8 mouse cellular contexts compared by ENCODE assay signal in genomic region chr5:32784726-32785125, GRCm38 (mm10). TPM values are rescaled to one million over a fixed set of nuclear protein-coding genes. Genes with fewer than 3 reads are reported as not detected.
DNase-seq lines count a peak whose midpoint lies in the region; ATAC-seq and TF ChIP-seq lines count a peak whose summit lies in the region.

No protein-coding gene starts in this region.

- no peak for TF ChIP-seq CTCF in spleen, adult 2 months (IDR thresholded peaks at IDR 0.05; ENCODE audit: extremely low read depth, insufficient read depth, insufficient read length, insufficient replicate concordance)
- TF ChIP-seq CTCF in stomach, postnatal 0 days (IDR thresholded peaks at IDR 0.05; ENCODE audit: low read depth): no peak

- 20% methylated on average over 5 of the region's 5 CpGs for WGBS in spleen, adult 2 months
- WGBS in limb, embryonic 15.5 days: 23% methylated on average over 5 of the region's 5 CpGs
- WGBS in stomach, postnatal 0 days: 17% methylated on average over 5 of the region's 5 CpGs

- peak overlapping the region; percentile 61 for H3K9ac ChIP-seq in limb, embryonic 15.5 days
- peak overlapping the region; percentile 66 for H3K9ac ChIP-seq in stomach, postnatal 0 days (ENCODE audit: low read length)

- TF ChIP-seq POLR2A in spleen, adult 2 months (IDR thresholded peaks at IDR 0.05; ENCODE audit: low read depth, low read length): no peak

- H3K4me2 ChIP-seq in limb, embryonic 15.5 days: peak overlapping the region; percentile 82
- H3K4me2 ChIP-seq in stomach, postnatal 0 days (replicated peaks; ENCODE audit: low read depth): peak overlapping the region; percentile 83

- no peak for TF ChIP-seq EP300 in stomach, postnatal 0 days (optimal IDR thresholded peaks at IDR 0.05)

- no peak overlapping the region for H3K27ac ChIP-seq in spleen, adult 2 months (ENCODE audit: insufficient read depth, low read length)
- no peak overlapping the region for H3K27ac ChIP-seq in limb, embryonic 15.5 days
- peak overlapping the region; percentile 53 for H3K27ac ChIP-seq in stomach, postnatal 0 days (replicated peaks)

- H3K4me3 ChIP-seq in spleen, adult 2 months (ENCODE audit: extremely low read depth, insufficient read depth, insufficient read length): peak overlapping the region; percentile 95; the same call in 1 of the 2 replicates
- H3K4me3 ChIP-seq in limb, embryonic 15.5 days: peak overlapping the region; percentile 84
- peak overlapping the region; percentile 76 for H3K4me3 ChIP-seq in stomach, postnatal 0 days (ENCODE audit: low read depth, low read length)

- ATAC-seq in limb, embryonic 15.5 days (ENCODE audit: insufficient number of reproducible peaks, low FRiP score, low TSS enrichment, low read depth): no peak
- no peak for ATAC-seq in stomach, postnatal 0 days (ENCODE audit: low FRiP score, low TSS enrichment)

- peaks cover 5% of the 10 kb centered on the region; the same call in 1 of the 2 replicates for H3K4me1 ChIP-seq in spleen, adult 2 months (ENCODE audit: control insufficient read depth, insufficient read depth, insufficient read length)
- H3K4me1 ChIP-seq in limb, embryonic 15.5 days: peaks cover 9% of the 10 kb centered on the region
- no peaks in the 10 kb centered on the region for H3K4me1 ChIP-seq in stomach, postnatal 0 days (replicated peaks; ENCODE audit: control insufficient read depth, insufficient read depth)

- H3K9me3 ChIP-seq in limb, embryonic 15.5 days: no peaks in the 10 kb centered on the region
- H3K9me3 ChIP-seq in stomach, postnatal 0 days (ENCODE audit: control insufficient read depth, low read length): no peaks in the 10 kb centered on the region

- no peaks in the 10 kb centered on the region for H3K27me3 ChIP-seq in spleen, adult 2 months (ENCODE audit: control insufficient read depth, insufficient read depth, low read length)
- no peaks in the 10 kb centered on the region for H3K27me3 ChIP-seq in limb, embryonic 15.5 days
- no peaks in the 10 kb centered on the region for H3K27me3 ChIP-seq in stomach, postnatal 0 days (ENCODE audit: control insufficient read depth, insufficient read depth, low read length)

- peaks cover 1% of the 10 kb centered on the region; the same call in 1 of the 2 replicates for H3K36me3 ChIP-seq in spleen, adult 2 months (ENCODE audit: control insufficient read depth, insufficient read depth, low read length)
- peaks cover 10% of the 10 kb centered on the region for H3K36me3 ChIP-seq in limb, embryonic 15.5 days
- no peaks in the 10 kb centered on the region for H3K36me3 ChIP-seq in stomach, postnatal 0 days (ENCODE audit: control insufficient read depth, insufficient read depth, low read length)

- DNase-seq in cerebellum, adult 8-10 months: peak; percentile 18
- no peak for DNase-seq in cerebellum, adult 11-12 months
- no peak for DNase-seq in spleen, adult 2 months (ENCODE audit: low read depth in 1 of 2, low spot score in 2 of 2)
- no peak for DNase-seq in spleen, adult 12 weeks (ENCODE audit: low spot score)
- DNase-seq in stomach, postnatal 0 days (ENCODE audit: low spot score): no peak
- no peak for DNase-seq in thymus, postnatal 4 days
- no peak for DNase-seq in thymus, postnatal 25 days

RNA-seq across cellular contexts. Expression of gene Pisd, which starts 0.7 kb away (rescaled TPM):
- 32.3 and 38.5 TPM in 2 replicates for polyA plus RNA-seq in spleen, adult 2 months (2012; rRNA removed)
- 56.9 and 57.6 TPM in 2 replicates for polyA plus RNA-seq in limb, embryonic 15.5 days (2015; fragmentation: Nextera tagmentation; extraction: Ambion mirVana)
- 69.4 and 71.7 TPM in 2 replicates for polyA plus RNA-seq in stomach, postnatal 0 days (2015; fragmentation: Nextera tagmentation; extraction: Ambion mirVana)

RNA-seq across cellular contexts. Expression of gene Gm20671, which starts 42.2 kb away (rescaled TPM):
- polyA plus RNA-seq in spleen, adult 2 months (2012; rRNA removed): 5.9 and 16.0 TPM in 2 replicates
- polyA plus RNA-seq in limb, embryonic 15.5 days (2015; fragmentation: Nextera tagmentation; extraction: Ambion mirVana): not detected in 2 replicates
- polyA plus RNA-seq in stomach, postnatal 0 days (2015; fragmentation: Nextera tagmentation; extraction: Ambion mirVana): not detected in 2 replicates
